Mouse (Mus musculus): Measurements from ENCODE around the gene Sohlh2. TPM values are rescaled to one million over a fixed set of nuclear protein-coding genes. Genes with fewer than 3 reads are reported as not detected.

The Sohlh2 gene
- polyA plus RNA-seq, 1 experiment from 2014 or later: not detected

DNA sequence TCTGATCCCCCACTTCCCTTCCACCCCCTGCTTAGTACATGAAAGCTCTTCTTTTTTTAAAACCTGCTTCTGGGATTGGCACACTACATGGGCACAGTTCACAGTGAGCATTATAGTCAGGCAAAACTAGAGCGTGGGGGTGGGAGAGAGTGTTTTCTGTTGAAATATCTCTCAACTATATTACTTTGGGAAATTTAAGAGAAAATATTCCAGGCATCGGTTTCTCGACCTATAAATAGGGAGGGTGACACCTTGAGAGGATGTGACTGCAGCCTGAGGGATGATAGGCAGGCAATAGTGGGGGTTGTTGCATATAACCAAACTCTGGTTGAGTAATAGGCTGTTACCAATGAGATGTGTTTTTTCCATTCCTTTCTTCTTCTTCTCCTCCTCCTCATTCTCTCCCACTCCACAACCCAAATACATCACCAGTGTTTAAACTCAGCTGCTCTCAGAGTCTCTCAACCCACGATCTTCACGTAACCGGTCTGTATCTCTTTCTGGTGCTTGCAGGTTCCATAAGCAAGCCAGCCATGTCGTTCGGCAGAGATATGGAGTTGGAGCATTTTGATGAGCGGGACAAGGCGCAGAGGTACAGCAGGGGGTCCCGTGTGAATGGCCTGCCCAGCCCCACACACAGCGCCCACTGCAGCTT, 64.9 kb downstream of the Sohlh2 start:
- H3K9ac ChIP-seq (replicated peaks): no peak overlapping the region
- peaks cover 18% of the 10 kb centered on the region for H3K4me1 ChIP-seq
- no peaks in the 10 kb centered on the region for H3K9me3 ChIP-seq
- H3K4me2 ChIP-seq (replicated peaks): no peak overlapping the region
- no peak overlapping the region for H3K4me3 ChIP-seq
- 93% methylated on average over 12 of the region's 12 CpGs for WGBS
- peaks cover 22% of the 10 kb centered on the region for H3K36me3 ChIP-seq
- no peaks in the 10 kb centered on the region for H3K27me3 ChIP-seq
- H3K27ac ChIP-seq (replicated peaks): no peak overlapping the region
- ATAC-seq (ENCODE audit: low FRiP score, low read depth): no peak

DNA sequence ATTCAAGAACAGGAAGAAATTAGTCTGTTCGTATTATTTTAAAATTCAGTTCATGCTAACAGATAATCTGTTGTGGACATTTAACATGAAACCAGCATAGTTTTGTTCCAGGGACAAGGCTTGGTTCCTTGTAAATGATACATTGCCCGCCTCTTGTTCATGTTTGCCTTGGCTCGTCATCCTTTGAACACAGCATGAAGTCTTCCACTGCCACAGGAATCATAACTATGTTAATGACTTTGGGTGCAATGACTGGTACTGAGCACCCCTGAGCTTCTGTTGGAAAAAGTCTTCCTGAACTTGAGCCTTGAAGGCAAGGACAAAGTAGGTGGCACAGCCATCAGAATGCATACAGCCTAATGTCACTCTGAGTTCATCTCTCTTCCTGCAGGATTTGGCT, 66.2 kb downstream of the Sohlh2 start:
- no peak overlapping the region for H3K4me3 ChIP-seq
- 79% methylated on average over 3 of the region's 3 CpGs for WGBS
- no peak overlapping the region for H3K9ac ChIP-seq (replicated peaks)
- no peak for ATAC-seq (ENCODE audit: low FRiP score, low read depth)
- peaks cover 12% of the 10 kb centered on the region for H3K4me1 ChIP-seq
- no peaks in the 10 kb centered on the region for H3K9me3 ChIP-seq
- H3K36me3 ChIP-seq: peaks cover 32% of the 10 kb centered on the region
- no peak overlapping the region for H3K4me2 ChIP-seq (replicated peaks)
- H3K27ac ChIP-seq (replicated peaks): no peak overlapping the region
- no peaks in the 10 kb centered on the region for H3K27me3 ChIP-seq

DNA sequence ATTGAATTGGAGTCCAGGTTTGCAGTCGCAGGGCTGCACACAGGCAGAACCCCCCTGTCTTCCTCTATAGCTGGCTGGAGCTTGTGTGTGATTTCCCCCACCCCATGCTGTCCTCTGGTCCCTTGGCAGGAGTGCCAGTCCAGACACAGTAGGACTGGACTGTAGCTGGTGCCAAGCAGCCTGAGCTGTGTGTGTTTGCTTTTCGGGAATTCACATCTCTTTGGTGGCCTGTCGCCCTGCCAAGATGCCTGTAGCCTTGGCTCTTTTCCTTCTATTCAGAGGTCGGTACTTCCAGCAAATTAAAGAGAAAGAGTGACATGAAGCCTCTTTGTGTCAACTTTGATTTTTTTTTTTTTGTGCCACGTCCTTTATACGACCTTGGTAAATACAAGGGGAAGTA, 66.7 kb downstream of the Sohlh2 start:
- ATAC-seq (ENCODE audit: low FRiP score, low read depth): no peak
- no peak overlapping the region for H3K27ac ChIP-seq (replicated peaks)

DNA sequence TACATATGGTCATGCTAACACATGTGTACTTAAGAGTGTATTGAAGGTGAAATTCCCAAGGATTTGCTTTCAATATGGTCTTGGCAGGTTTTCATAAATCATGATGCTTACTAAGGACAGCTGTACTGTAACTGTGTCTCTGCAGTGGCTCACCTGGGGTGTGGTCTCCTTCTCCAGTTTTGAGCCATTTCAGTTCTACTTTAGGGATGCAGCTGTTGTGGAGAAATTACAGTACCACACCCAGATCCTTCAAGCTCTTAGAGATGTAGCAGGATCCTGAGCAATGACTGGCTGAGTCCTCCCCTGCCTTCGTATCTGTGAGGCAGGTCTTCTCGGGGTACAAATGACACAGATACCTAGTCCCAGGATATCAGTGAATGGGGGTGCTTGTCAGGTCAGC, 68.8 kb downstream of the Sohlh2 start:
- H3K36me3 ChIP-seq: peaks cover 41% of the 10 kb centered on the region
- ATAC-seq (ENCODE audit: low FRiP score, low read depth): no peak
- H3K4me3 ChIP-seq: no peak overlapping the region
- no peak overlapping the region for H3K9ac ChIP-seq (replicated peaks)
- H3K4me2 ChIP-seq (replicated peaks): no peak overlapping the region
- H3K9me3 ChIP-seq: 0 out of 2 replicates have a peak, but pooled peaks cover 3% of the 10 kb centered on the region
- H3K27me3 ChIP-seq: no peaks in the 10 kb centered on the region
- no peaks in the 10 kb centered on the region; the same call in none of the 2 replicates for H3K4me1 ChIP-seq
- 84% methylated on average over 2 of the region's 2 CpGs for WGBS
- no peak overlapping the region for H3K27ac ChIP-seq (replicated peaks)

More for the DNA sequence above, 66.7 kb downstream of the Sohlh2 start:
- Histone ChIP-seq H3K27me3 (no peaks in the 10 kb centered on the region), H3K4me1 (peaks cover 8% of the 10 kb centered on the region), H3K9ac (replicated peaks) (no peak overlapping the region), H3K36me3 (peaks cover 35% of the 10 kb centered on the region), H3K4me3 (no peak overlapping the region), H3K4me2 (replicated peaks) (no peak overlapping the region), H3K9me3 (no peaks in the 10 kb centered on the region)
- 89% methylated on average over 6 of the region's 6 CpGs for WGBS

Small RNA genes within 50 kb of the gene (microRNA-seq; reads per million reads assigned to microRNA genes)
- not detected for gene Gm22029

Other genes with a start within 250 kb of the Sohlh2 start
- 2.2 and 2.3 TPM in 2 replicates for gene Ccna1, start 126.5 kb upstream of the Sohlh2 start, polyA plus RNA-seq (2016; fragmentation: Nextera tagmentation; extraction: Ambion mirVana)
- gene Spg20, start 69.9 kb upstream of the Sohlh2 start, polyA plus RNA-seq (2016; fragmentation: Nextera tagmentation; extraction: Ambion mirVana): 35.9 and 37.8 TPM in 2 replicates
- not detected in 2 replicates for gene Ccdc169, start 44.7 kb upstream of the Sohlh2 start, polyA plus RNA-seq (2016; fragmentation: Nextera tagmentation; extraction: Ambion mirVana)
- gene Dclk1, start 60.3 kb downstream of the Sohlh2 start, polyA plus RNA-seq (2016; fragmentation: Nextera tagmentation; extraction: Ambion mirVana): 157 and 165 TPM in 2 replicates

Data from midbrain, embryonic 12.5 days (tissue).